Mouse (Mus musculus): ENCODE results near the gene Psap. TPM values are rescaled to one million over a fixed set of nuclear protein-coding genes. Genes with fewer than 3 reads are reported as not detected.

Psap gene
- polyA plus RNA-seq, 1 experiment from 2014 or later: 143 TPM

DNA sequence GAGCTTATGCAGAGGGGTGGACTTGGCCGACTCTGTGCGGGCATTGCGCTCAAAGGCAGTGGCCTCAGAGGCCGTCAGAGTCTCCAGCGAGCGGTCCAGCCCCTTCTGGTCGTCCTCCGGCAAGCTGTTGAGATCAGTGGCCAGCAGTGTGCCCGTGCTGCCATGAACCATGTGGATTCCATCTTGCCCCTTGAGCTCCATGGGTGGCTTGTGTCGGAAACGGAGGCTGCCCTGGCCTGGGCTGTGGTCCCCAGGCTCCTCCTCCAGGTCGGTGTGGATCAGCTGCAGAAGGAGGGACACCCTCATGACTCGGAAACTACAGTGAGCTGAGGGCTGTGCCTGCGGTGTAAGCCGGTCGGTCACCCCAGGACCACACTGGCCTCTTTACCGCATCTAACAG, 26.0 kb downstream of the Psap start:
- H3K4me2 ChIP-seq (ENCODE audit: low read depth, low read length): no peak overlapping the region
- H3K9me3 ChIP-seq (replicated peaks; ENCODE audit: control insufficient read depth, low read length): no peaks in the 10 kb centered on the region
- 84% methylated on average over 17 of the region's 17 CpGs for WGBS
- no peak overlapping the region for H3K27ac ChIP-seq (ENCODE audit: low read length)
- ATAC-seq (replicated peaks; ENCODE audit: extremely low read depth, insufficient read depth, low FRiP score): no peak
- H3K4me1 ChIP-seq (ENCODE audit: control insufficient read depth, insufficient read depth, low read length): no peaks in the 10 kb centered on the region
- H3K27me3 ChIP-seq (ENCODE audit: control insufficient read depth, insufficient read depth, low read length): no peaks in the 10 kb centered on the region
- H3K9ac ChIP-seq (ENCODE audit: low read length): no peak overlapping the region
- peaks cover 38% of the 10 kb centered on the region for H3K36me3 ChIP-seq (ENCODE audit: control insufficient read depth, insufficient read depth)
- no peak overlapping the region for H3K4me3 ChIP-seq (ENCODE audit: low read length)

DNA sequence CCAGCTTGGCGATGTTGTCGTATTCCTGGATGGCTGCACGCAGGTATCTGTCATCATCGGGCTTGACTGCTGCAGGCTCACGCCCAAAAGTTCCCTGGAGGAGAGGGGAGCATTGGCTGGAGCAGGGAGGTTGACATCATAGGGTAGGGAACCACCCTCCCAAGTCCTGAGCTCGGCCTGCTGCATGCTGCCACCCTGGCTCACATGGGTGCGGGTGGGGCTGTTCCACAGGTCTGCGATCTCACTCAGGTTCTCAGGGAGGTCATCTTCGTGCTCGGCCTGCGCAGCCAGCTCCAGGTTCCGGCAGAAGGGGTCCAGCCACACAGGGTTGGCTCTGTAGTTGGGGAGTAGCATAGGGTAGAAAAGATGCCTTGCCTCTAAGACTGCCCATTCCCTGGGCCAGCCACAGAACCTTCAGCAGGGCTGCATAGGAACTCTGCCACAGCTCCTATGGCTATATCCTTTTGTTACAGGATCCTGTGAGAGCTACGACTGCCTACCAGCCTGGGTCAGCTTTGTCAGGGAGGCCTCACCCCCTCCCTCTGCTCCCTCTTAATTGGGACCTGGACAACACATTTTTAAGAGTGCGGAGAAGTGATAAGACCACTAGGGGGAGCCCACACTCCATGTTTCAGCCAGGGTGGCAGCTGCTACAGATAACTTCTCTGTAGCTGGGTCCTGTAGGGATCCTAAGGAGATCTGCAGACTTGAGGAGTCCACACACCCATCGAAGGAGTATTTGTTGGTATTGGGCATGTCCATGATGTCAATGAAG, 27.6 kb downstream of the Psap start:
- peak; percentile 66 for ATAC-seq (replicated peaks; ENCODE audit: extremely low read depth, insufficient read depth, low FRiP score)
- H3K4me2 ChIP-seq (ENCODE audit: low read depth, low read length): no peak overlapping the region
- 61% methylated on average over 15 of the region's 15 CpGs for WGBS
- no peaks in the 10 kb centered on the region for H3K4me1 ChIP-seq (ENCODE audit: control insufficient read depth, insufficient read depth, low read length)
- no peaks in the 10 kb centered on the region for H3K9me3 ChIP-seq (replicated peaks; ENCODE audit: control insufficient read depth, low read length)
- H3K27ac ChIP-seq (ENCODE audit: low read length): no peak overlapping the region
- H3K27me3 ChIP-seq (ENCODE audit: control insufficient read depth, insufficient read depth, low read length): no peaks in the 10 kb centered on the region
- H3K36me3 ChIP-seq (ENCODE audit: control insufficient read depth, insufficient read depth): peaks cover 24% of the 10 kb centered on the region
- no peak overlapping the region for H3K4me3 ChIP-seq (ENCODE audit: low read length)
- H3K9ac ChIP-seq (ENCODE audit: low read length): no peak overlapping the region

DNA sequence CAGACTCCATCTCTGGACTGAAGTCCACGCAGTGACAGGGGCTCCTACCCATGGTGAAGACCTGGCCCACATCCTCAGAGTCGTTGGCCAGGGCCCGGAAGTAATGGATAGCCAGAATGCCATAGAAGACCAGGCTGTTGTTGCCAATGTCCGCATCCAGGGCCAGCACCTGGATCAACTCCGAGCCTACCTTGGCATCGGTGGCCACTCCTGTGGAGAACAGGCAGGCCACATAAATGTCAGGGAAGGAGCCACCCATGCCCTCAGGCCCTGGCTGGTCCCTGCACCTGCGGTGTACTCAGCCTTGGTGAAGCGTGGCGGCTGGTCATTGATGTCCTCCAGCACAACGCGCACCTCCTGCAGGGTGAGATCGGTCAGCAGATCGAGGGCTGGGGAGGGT, 33.2 kb downstream of the Psap start:
- 87% methylated on average over 13 of the region's 13 CpGs for WGBS
- no peaks in the 10 kb centered on the region for H3K27me3 ChIP-seq (ENCODE audit: control insufficient read depth, insufficient read depth, low read length)
- H3K9me3 ChIP-seq (replicated peaks; ENCODE audit: control insufficient read depth, low read length): no peaks in the 10 kb centered on the region
- H3K36me3 ChIP-seq (ENCODE audit: control insufficient read depth, insufficient read depth): no peaks in the 10 kb centered on the region
- ATAC-seq (replicated peaks; ENCODE audit: extremely low read depth, insufficient read depth, low FRiP score): no peak
- H3K4me2 ChIP-seq (ENCODE audit: low read depth, low read length): no peak overlapping the region
- no peak overlapping the region for H3K4me3 ChIP-seq (ENCODE audit: low read length)
- no peak overlapping the region for H3K27ac ChIP-seq (ENCODE audit: low read length)
- H3K4me1 ChIP-seq (ENCODE audit: control insufficient read depth, insufficient read depth, low read length): no peaks in the 10 kb centered on the region
- H3K9ac ChIP-seq (ENCODE audit: low read length): no peak overlapping the region

DNA sequence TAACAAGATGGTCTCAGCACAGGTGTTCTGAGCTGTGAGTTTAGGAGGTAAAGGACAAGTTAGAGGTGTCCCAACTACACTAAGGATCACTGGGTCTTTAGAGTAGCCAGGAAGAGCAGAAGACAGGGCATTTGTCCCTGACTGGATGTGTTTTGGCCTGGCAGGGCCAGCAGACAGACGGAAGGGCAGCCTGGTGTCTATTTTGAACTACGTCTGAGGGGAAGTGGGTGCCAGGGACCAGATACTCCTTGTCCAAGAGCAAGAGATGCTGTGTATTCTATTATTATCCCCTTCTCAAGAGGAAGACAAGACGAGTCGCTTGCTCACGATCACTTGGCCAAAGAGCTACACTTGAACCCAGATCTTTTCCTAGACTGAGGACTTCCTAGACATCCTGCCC, 36.2 kb downstream of the Psap start:
- no peak overlapping the region for H3K4me3 ChIP-seq (ENCODE audit: low read length)
- WGBS: 74% methylated on average over 5 of the region's 5 CpGs
- H3K9ac ChIP-seq (ENCODE audit: low read length): no peak overlapping the region
- no peak overlapping the region for H3K27ac ChIP-seq (ENCODE audit: low read length)
- H3K4me2 ChIP-seq (ENCODE audit: low read depth, low read length): no peak overlapping the region
- no peaks in the 10 kb centered on the region for H3K27me3 ChIP-seq (ENCODE audit: control insufficient read depth, insufficient read depth, low read length)
- H3K4me1 ChIP-seq (ENCODE audit: control insufficient read depth, insufficient read depth, low read length): no peaks in the 10 kb centered on the region
- no peaks in the 10 kb centered on the region for H3K36me3 ChIP-seq (ENCODE audit: control insufficient read depth, insufficient read depth)
- ATAC-seq (replicated peaks; ENCODE audit: extremely low read depth, insufficient read depth, low FRiP score): no peak
- no peaks in the 10 kb centered on the region for H3K9me3 ChIP-seq (replicated peaks; ENCODE audit: control insufficient read depth, low read length)

DNA sequence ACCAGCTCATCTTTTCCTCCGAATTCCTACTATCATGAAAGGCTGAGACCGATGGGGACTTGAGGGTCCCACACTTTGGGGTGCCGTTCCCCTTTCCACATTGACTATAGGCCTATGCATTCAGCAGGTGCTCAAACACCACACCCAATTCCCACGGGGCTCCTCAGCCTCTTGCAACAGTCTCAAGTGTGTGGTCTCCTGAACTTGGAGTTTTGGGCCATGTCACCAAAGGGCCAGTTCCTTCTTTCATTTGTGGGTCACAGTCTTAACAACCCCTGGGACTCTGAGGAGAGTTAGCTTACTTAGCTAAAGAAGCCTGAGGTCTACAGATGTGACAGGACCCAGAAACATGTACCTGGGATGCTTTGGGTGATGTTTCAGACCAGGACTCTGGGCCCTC, 38.7 kb downstream of the Psap start:
- H3K4me1 ChIP-seq (ENCODE audit: control insufficient read depth, insufficient read depth, low read length): no peaks in the 10 kb centered on the region
- no peak overlapping the region for H3K4me3 ChIP-seq (ENCODE audit: low read length)
- H3K36me3 ChIP-seq (ENCODE audit: control insufficient read depth, insufficient read depth): no peaks in the 10 kb centered on the region
- no peak for ATAC-seq (replicated peaks; ENCODE audit: extremely low read depth, insufficient read depth, low FRiP score)
- WGBS: 88% methylated on average over 4 of the region's 4 CpGs
- no peaks in the 10 kb centered on the region for H3K27me3 ChIP-seq (ENCODE audit: control insufficient read depth, insufficient read depth, low read length)
- H3K4me2 ChIP-seq (ENCODE audit: low read depth, low read length): no peak overlapping the region
- no peak overlapping the region for H3K9ac ChIP-seq (ENCODE audit: low read length)
- H3K9me3 ChIP-seq (replicated peaks; ENCODE audit: control insufficient read depth, low read length): no peaks in the 10 kb centered on the region
- H3K27ac ChIP-seq (ENCODE audit: low read length): no peak overlapping the region

DNA sequence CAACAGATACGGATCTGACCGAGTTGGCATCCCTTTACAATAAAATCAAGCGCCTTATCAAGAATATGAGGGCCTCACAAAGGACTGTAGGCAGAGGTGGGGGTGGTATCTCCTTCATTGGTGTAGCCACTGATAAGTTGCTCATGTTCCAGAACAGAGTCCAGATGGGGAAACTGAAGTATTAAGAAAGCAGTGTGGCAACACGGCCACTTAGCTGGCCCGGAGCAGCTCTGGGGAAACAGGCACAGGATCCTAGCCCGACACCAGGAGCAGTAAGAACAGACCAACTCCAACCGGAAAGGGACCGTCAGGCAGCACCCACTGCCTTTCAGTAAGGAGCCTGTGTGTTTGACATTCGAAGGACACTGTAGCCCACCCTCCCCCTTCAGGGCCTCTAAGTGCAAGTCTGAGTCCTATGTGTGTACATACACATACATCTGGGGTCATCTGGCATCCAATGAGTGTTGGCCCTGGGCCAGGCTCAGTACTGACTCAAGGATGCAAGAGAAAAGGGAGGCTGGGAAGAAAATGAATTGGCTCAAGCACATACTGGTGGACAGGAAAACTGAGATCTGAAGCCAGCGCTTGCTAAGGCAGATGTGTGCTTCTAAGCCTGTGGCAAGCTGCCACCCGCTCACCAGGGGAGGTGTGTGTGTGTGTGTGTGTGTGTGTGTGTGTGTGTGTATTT, 51.7 kb downstream of the Psap start:
- H3K27ac ChIP-seq (ENCODE audit: low read length): no peak overlapping the region

DNA sequence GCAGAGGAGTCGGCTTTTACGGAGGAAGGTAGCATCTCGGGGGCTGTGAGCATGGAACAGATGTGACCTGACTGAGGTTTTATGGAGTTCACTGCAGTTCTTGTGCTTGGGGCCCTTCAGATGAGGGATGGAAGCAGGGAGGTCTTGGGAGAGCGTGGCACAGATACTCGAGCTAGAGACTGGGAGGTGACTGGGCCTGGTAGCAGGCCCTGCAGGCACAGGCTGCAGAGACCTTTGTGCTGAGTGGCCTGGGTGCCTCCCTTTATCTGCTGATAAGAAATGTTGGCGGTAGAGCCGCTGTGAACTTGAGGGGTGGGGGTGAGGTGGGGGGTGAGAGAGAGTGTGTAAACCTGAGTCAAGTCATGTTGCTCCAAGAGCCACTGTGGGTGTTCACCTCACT, 57.2 kb downstream of the Psap start:
- Histone ChIP-seq H3K36me3 (ENCODE audit: control insufficient read depth, insufficient read depth) (no peaks in the 10 kb centered on the region), H3K27ac (ENCODE audit: low read length) (no peak overlapping the region), H3K27me3 (ENCODE audit: control insufficient read depth, insufficient read depth, low read length) (no peaks in the 10 kb centered on the region), H3K4me2 (ENCODE audit: low read depth, low read length) (no peak overlapping the region), H3K4me3 (ENCODE audit: low read length) (no peak overlapping the region), H3K4me1 (ENCODE audit: control insufficient read depth, insufficient read depth, low read length) (peaks cover 2% of the 10 kb centered on the region; the same call in 1 of the 2 replicates), H3K9me3 (replicated peaks; ENCODE audit: control insufficient read depth, low read length) (no peaks in the 10 kb centered on the region), H3K9ac (ENCODE audit: low read length) (no peak overlapping the region)
- ATAC-seq (replicated peaks; ENCODE audit: extremely low read depth, insufficient read depth, low FRiP score): no peak
- 47% methylated on average over 7 of the region's 7 CpGs for WGBS

More for the DNA sequence above, 51.7 kb downstream of the Psap start:
- Histone ChIP-seq H3K4me1 (ENCODE audit: control insufficient read depth, insufficient read depth, low read length) (peaks cover 4% of the 10 kb centered on the region; the same call in 1 of the 2 replicates), H3K36me3 (ENCODE audit: control insufficient read depth, insufficient read depth) (no peaks in the 10 kb centered on the region), H3K4me3 (ENCODE audit: low read length) (no peak overlapping the region), H3K9me3 (replicated peaks; ENCODE audit: control insufficient read depth, low read length) (no peaks in the 10 kb centered on the region), H3K9ac (ENCODE audit: low read length) (no peak overlapping the region), H3K4me2 (ENCODE audit: low read depth, low read length) (no peak overlapping the region), H3K27me3 (ENCODE audit: control insufficient read depth, insufficient read depth, low read length) (no peaks in the 10 kb centered on the region)
- ATAC-seq (replicated peaks; ENCODE audit: extremely low read depth, insufficient read depth, low FRiP score): no peak
- WGBS: 42% methylated on average over 11 of the region's 11 CpGs

DNA sequence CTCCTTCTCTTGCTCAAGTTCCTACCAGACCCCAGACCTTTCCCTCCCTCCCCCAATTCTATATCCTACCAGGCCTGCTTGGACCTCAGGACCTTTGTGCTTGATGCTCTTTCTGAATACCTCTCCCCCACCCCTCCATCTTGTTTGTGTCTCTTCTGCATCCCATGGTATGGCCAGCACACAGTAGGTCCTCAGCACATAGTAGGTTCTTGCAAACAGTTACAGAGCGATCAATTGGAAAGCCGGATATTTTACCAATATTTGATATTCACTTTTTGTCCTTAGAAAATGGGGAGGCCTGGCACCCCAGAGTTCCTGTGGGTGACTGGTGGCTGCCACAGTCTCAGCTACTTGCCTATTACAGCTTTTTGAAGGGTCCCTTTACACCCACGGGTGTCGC, 57.6 kb downstream of the Psap start:
- ATAC-seq (replicated peaks; ENCODE audit: extremely low read depth, insufficient read depth, low FRiP score): no peak
- Histone ChIP-seq H3K27ac (ENCODE audit: low read length) (no peak overlapping the region), H3K4me3 (ENCODE audit: low read length) (no peak overlapping the region), H3K4me2 (ENCODE audit: low read depth, low read length) (no peak overlapping the region), H3K9ac (ENCODE audit: low read length) (no peak overlapping the region), H3K36me3 (ENCODE audit: control insufficient read depth, insufficient read depth) (no peaks in the 10 kb centered on the region), H3K9me3 (replicated peaks; ENCODE audit: control insufficient read depth, low read length) (no peaks in the 10 kb centered on the region), H3K27me3 (ENCODE audit: control insufficient read depth, insufficient read depth, low read length) (no peaks in the 10 kb centered on the region), H3K4me1 (ENCODE audit: control insufficient read depth, insufficient read depth, low read length) (no peaks in the 10 kb centered on the region; the same call in 1 of the 2 replicates)
- WGBS: 94% methylated on average over 4 of the region's 4 CpGs

DNA sequence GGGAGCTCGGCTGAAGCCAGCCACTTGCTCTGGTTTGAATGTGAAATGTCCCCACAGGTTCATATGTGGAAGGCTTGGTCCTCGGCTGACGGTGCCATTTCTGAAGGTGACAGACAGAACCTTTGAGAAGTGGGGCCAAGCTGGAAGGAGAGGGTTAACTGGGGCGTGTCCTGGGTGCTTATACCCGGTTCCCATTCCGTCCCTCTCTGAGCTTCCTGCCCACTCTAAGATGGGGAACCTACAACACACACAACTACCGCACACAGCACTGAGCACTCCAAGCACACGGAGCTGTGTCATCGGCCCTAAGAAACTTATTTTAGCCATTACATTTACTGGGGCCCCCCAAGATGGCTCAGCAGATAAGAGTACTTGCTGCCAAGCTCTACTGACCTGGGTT, 64.1 kb downstream of the Psap start:
- Histone ChIP-seq H3K27ac (ENCODE audit: low read length) (no peak overlapping the region), H3K9me3 (replicated peaks; ENCODE audit: control insufficient read depth, low read length) (no peaks in the 10 kb centered on the region), H3K4me3 (ENCODE audit: low read length) (no peak overlapping the region), H3K4me2 (ENCODE audit: low read depth, low read length) (no peak overlapping the region), H3K4me1 (ENCODE audit: control insufficient read depth, insufficient read depth, low read length) (peaks cover 4% of the 10 kb centered on the region; the same call in 1 of the 2 replicates), H3K9ac (ENCODE audit: low read length) (no peak overlapping the region), H3K27me3 (ENCODE audit: control insufficient read depth, insufficient read depth, low read length) (no peaks in the 10 kb centered on the region), H3K36me3 (ENCODE audit: control insufficient read depth, insufficient read depth) (no peaks in the 10 kb centered on the region)
- 65% methylated on average over 9 of the region's 9 CpGs for WGBS
- ATAC-seq (replicated peaks; ENCODE audit: extremely low read depth, insufficient read depth, low FRiP score): no peak
